Mouse (Mus musculus) G1E (cell line): Measurements from ENCODE around the gene Gm42372.

Experiments
- CTCF ChIP-seq: IDR thresholded peaks from 2 replicates; pipeline ENCODE4 v1.5.1; 2012; ENCODE audit warnings: low read depth, low read length, inconsistent platforms, mixed read lengths
- GATA2 ChIP-seq: IDR thresholded peaks from 2 replicates; pipeline ENCODE4 v1.6.1; 2012; ENCODE audit warnings: low read depth, low read length, inconsistent platforms, borderline replicate concordance
- POLR2AphosphoS5 ChIP-seq: IDR thresholded peaks from 2 replicates; pipeline ENCODE4 v1.6.1; 2012; ENCODE audit warnings: low read depth, low read length, inconsistent platforms; ENCODE audit not compliant: insufficient replicate concordance

GRCm38 (mm10) chr7:17010010-17010347 is 27.1 kb downstream of the Gm42372 start:
- TF ChIP-seq CTCF: no peak
- no peak for TF ChIP-seq POLR2AphosphoS5
- TF ChIP-seq GATA2: no peak
